Mouse (Mus musculus) neural tube, embryonic 15.5 days (tissue): ENCODE measurements at regions not wholly inside any gene's neighbourhood (a gene's known extent, or its start where the extent isn't known, plus 50 kb on each side); places are given as distances from the start of the nearest gene placed in this dataset.

Experiments
- ATAC-seq: fragments of 200-750 bp; cut with Nextera tagmentation; 2 replicates; pipeline ENCODE4 v1.8.0; 2017; ENCODE audit warnings: mild to moderate bottlenecking, moderate TSS enrichment, moderate library complexity; ENCODE audit not compliant: low FRiP score
- H3K27ac ChIP-seq: fragments of 300-500 bp; sonication (generic); replicated peaks from 2 replicates; pipeline ENCODE4 v1.5.1; 2015; ENCODE audit warnings: mild to moderate bottlenecking, inconsistent platforms
- H3K27me3 ChIP-seq: fragments of 300-500 bp; sonication (generic); replicated peaks from 2 replicates; pipeline ENCODE4 v1.6.1; 2015; ENCODE audit warnings: inconsistent platforms
- H3K36me3 ChIP-seq: fragments of 300-500 bp; sonication (generic); 2 replicates; pipeline ENCODE4 v1.6.1; 2015; ENCODE audit warnings: inconsistent platforms
- H3K4me1 ChIP-seq: fragments of 300-500 bp; sonication (generic); 2 replicates; pipeline ENCODE4 v1.6.1; 2015; ENCODE audit warnings: inconsistent platforms
- H3K4me2 ChIP-seq: fragments of 300-500 bp; sonication (generic); 2 replicates; pipeline ENCODE4 v1.6.1; 2015; ENCODE audit warnings: inconsistent platforms, mild to moderate bottlenecking, moderate library complexity
- H3K4me3 ChIP-seq: fragments of 300-500 bp; sonication (generic); replicated peaks from 2 replicates; pipeline ENCODE4 v1.5.1; 2015; ENCODE audit warnings: mild to moderate bottlenecking, inconsistent platforms
- H3K9ac ChIP-seq: fragments of 300-500 bp; sonication (generic); replicated peaks from 2 replicates; pipeline ENCODE4 v1.6.1; 2015; ENCODE audit warnings: mild to moderate bottlenecking, inconsistent platforms
- H3K9me3 ChIP-seq: fragments of 300-500 bp; sonication (generic); replicated peaks from 2 replicates; pipeline ENCODE4 v1.6.1; 2016; ENCODE audit warnings: inconsistent platforms
- WGBS: fragments of 180-500 bp; shearing (Covaris S2); methylation state at CpG from one replicate; pipeline ENCODE4 v1.1.7; 2015; ENCODE audit warnings: mixed read lengths; 5-methylcytosine and 5-hydroxymethylcytosine counted together

GRCm38 (mm10) chr4:106129327-106129726, 186.7 kb upstream of the Usp24 start:
- Histone ChIP-seq H3K27me3 (no peaks in the 10 kb centered on the region), H3K27ac (no peak overlapping the region), H3K4me1 (no peaks in the 10 kb centered on the region), H3K9me3 (no peaks in the 10 kb centered on the region), H3K9ac (no peak overlapping the region), H3K4me3 (no peak overlapping the region), H3K36me3 (no peaks in the 10 kb centered on the region), H3K4me2 (no peak overlapping the region)
- no peak for ATAC-seq
- 85% methylated on average over 7 of the region's 7 CpGs for WGBS

DNA sequence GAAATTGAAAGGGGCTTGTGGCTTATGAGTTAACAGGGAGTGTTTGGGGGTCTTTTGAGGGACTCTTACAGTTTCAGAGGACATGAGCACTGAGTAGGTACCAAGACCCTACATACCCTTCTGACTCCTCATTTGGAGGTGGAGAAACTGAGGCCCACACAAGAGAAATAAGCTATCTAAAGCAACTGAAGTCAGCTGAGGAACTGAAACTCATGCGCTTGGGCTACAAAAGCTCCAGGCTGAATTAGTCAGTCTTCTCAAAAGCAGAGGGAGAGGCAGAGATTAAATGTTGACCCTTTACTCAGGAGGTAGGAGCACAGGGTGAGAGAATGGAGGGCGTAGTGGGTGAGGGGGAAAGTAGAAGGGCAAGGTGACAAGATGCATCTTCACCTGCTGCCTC, 186.2 kb upstream of the Usp24 start:
- ATAC-seq, result no peak
- 98% methylated on average over 2 of the region's 2 CpGs for WGBS
- no peaks in the 10 kb centered on the region for H3K9me3 ChIP-seq
- H3K4me1 ChIP-seq, result no peaks in the 10 kb centered on the region
- no peaks in the 10 kb centered on the region for H3K36me3 ChIP-seq
- no peak overlapping the region for H3K4me2 ChIP-seq
- H3K27ac ChIP-seq, result no peak overlapping the region
- H3K4me3 ChIP-seq, result no peak overlapping the region
- H3K27me3 ChIP-seq, result no peaks in the 10 kb centered on the region
- H3K9ac ChIP-seq, result no peak overlapping the region

DNA sequence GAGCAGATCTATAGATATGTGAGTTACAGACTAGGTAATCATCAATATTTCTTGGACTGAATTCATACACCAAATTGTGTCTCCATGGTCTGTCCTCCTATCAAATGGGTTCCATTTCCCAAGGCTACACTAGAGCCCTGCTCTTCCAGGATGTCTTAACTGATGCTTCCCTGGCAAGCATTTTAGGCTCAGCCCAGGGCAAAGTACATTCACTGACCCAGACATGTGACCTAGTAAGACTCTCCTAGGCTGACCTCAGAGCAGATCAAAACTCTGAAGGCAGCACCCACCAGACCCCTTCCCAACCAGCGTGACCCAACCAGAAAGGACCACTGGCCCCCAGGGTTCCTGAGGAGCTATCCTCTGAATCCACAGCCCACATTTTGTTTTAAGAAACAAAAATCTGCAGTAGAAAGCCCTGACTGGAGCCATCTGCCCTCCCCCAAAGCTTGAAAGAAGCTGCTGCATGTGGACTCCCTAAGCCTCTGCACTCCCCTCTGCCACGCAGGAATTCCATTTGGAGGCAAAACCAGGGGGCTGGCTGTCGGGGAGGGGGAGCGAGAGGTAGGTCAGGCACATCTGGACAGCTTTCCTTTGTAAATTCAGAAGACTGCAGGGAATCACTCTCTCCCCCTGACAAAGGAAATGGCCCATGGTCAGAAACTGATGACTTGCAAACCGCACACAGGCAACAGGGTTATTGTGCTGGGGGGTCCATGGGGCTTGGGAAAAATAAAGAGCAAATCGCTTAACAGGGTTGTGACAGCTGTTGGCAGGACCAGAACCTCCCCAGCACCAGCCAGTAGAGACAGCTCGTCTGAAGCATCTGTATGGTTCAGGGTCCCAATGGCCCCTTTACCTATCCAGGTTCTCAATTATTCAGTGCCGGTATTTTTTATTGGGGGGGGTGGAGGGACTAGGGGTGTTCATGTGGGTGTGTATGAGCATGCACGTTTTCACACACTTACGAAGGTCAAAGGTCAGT, 182.0 kb upstream of the Usp24 start:
- Histone ChIP-seq H3K27ac (no peak overlapping the region), H3K9me3 (no peaks in the 10 kb centered on the region), H3K9ac (no peak overlapping the region), H3K27me3 (no peaks in the 10 kb centered on the region), H3K4me3 (no peak overlapping the region), H3K36me3 (no peaks in the 10 kb centered on the region), H3K4me1 (no peaks in the 10 kb centered on the region), H3K4me2 (no peak overlapping the region)
- WGBS, result 66% methylated on average over 10 of the region's 10 CpGs
- ATAC-seq, result no peak

- no peaks in the 10 kb centered on the region for H3K9me3 ChIP-seq
- no peaks in the 10 kb centered on the region for H3K36me3 ChIP-seq
- H3K4me1 ChIP-seq, result no peaks in the 10 kb centered on the region
- no peak overlapping the region for H3K27ac ChIP-seq
- no peak overlapping the region for H3K9ac ChIP-seq
- H3K4me2 ChIP-seq, result no peak overlapping the region
- H3K27me3 ChIP-seq, result no peaks in the 10 kb centered on the region
- WGBS, result 83% methylated on average over 4 of the region's 4 CpGs
- no peak for ATAC-seq
- H3K4me3 ChIP-seq, result no peak overlapping the region
Measured at GRCm38 (mm10) chr4:106142741-106143140, 173.3 kb upstream of the Usp24 start.

DNA sequence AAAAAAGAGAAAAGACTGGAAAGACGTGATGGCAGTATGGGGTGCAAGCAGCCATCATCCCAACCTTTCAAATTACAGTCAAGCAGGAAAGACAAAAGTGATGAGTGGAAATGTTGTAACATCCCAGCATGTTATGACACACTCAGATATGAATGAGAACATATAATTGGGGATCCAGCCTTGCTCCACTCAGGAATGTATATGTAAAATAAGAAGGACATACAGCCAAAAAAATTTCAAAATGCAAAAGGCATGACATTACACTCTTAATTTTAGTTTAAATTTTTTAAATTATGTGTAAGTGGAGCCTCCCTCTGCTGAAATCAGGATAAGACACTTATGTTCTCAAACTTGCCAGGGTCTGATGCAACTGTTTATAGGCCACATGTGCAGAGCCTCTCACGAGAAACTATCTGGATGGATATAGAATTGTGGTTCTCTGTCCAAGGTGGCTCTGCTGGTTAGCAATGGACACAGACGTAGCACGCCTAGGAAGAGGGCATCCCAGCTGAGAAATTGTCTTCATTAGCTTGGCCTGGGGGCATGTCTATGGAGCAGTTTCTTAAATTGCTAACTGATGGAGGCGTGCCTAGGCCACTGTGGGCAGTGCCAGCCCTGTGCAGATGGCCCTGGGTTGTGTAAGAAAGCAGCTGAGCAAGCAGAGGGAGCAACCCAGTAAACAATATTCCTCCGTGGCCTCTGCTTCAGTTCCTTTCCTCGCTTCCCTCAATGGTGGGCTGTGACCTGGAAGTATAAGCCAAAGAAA, 171.5 kb upstream of the Usp24 start:
- no peaks in the 10 kb centered on the region for H3K27me3 ChIP-seq
- no peak overlapping the region for H3K9ac ChIP-seq
- no peak for ATAC-seq
- H3K4me3 ChIP-seq, result no peak overlapping the region
- H3K27ac ChIP-seq, result no peak overlapping the region
- H3K9me3 ChIP-seq, result no peaks in the 10 kb centered on the region
- WGBS, result 81% methylated on average over 7 of the region's 7 CpGs
- no peaks in the 10 kb centered on the region for H3K36me3 ChIP-seq
- H3K4me2 ChIP-seq, result no peak overlapping the region
- no peaks in the 10 kb centered on the region for H3K4me1 ChIP-seq

- Histone ChIP-seq H3K9ac (no peak overlapping the region), H3K4me2 (no peak overlapping the region), H3K27ac (no peak overlapping the region), H3K4me1 (0 out of 2 replicates have a peak, but pooled peaks cover 4% of the 10 kb centered on the region), H3K4me3 (no peak overlapping the region), H3K36me3 (no peaks in the 10 kb centered on the region), H3K9me3 (no peaks in the 10 kb centered on the region), H3K27me3 (no peaks in the 10 kb centered on the region)
- WGBS, result 70% methylated on average over 3 of the region's 3 CpGs
- ATAC-seq, result no peak
Measured at GRCm38 (mm10) chr4:106146919-106147460, 169.0 kb upstream of the Usp24 start.

GRCm38 (mm10) chr4:106148866-106149265, 167.1 kb upstream of the Usp24 start:
- no peaks in the 10 kb centered on the region for H3K27me3 ChIP-seq
- 0 out of 2 replicates have a peak, but pooled peaks cover 4% of the 10 kb centered on the region for H3K4me1 ChIP-seq
- H3K4me2 ChIP-seq, result no peak overlapping the region
- H3K9me3 ChIP-seq, result no peaks in the 10 kb centered on the region
- no peaks in the 10 kb centered on the region for H3K36me3 ChIP-seq
- WGBS, result 88% methylated on average over 3 of the region's 3 CpGs
- ATAC-seq, result no peak
- H3K4me3 ChIP-seq, result no peak overlapping the region
- H3K27ac ChIP-seq, result no peak overlapping the region
- H3K9ac ChIP-seq, result no peak overlapping the region

- Histone ChIP-seq H3K9ac (no peak overlapping the region), H3K4me3 (no peak overlapping the region), H3K4me1 (0 out of 2 replicates have a peak, but pooled peaks cover 4% of the 10 kb centered on the region), H3K4me2 (no peak overlapping the region), H3K27me3 (no peaks in the 10 kb centered on the region), H3K9me3 (no peaks in the 10 kb centered on the region), H3K36me3 (no peaks in the 10 kb centered on the region), H3K27ac (no peak overlapping the region)
- 85% methylated on average over 7 of the region's 7 CpGs for WGBS
- no peak for ATAC-seq
Measured at GRCm38 (mm10) chr4:106149471-106150048, 166.5 kb upstream of the Usp24 start.

DNA sequence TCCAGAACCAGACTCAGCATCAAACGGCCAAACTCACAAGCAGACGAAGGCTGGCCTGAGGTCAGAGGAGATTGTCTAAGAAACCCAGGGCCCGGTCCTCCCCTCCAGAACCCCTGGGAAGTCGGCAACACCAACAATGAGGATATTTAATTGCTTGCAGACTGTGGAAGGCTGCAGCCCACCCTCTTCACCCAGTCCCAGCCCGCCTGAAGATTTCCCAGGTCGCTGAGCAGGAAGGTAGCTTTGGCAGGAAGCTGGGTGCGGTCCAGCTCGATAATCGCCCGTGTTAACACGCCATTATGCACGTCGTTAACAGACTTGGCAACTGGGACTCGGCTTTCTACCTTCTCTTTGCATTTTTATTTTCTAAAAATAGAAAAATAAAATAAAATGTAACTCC, 165.2 kb upstream of the Usp24 start:
- no peaks in the 10 kb centered on the region for H3K36me3 ChIP-seq
- H3K9me3 ChIP-seq, result no peaks in the 10 kb centered on the region
- H3K27ac ChIP-seq, result no peak overlapping the region
- no peak overlapping the region for H3K9ac ChIP-seq
- 65% methylated on average over 14 of the region's 14 CpGs for WGBS
- no peaks in the 10 kb centered on the region for H3K27me3 ChIP-seq
- no peak overlapping the region for H3K4me2 ChIP-seq
- H3K4me1 ChIP-seq, result 0 out of 2 replicates have a peak, but pooled peaks cover 4% of the 10 kb centered on the region
- H3K4me3 ChIP-seq, result no peak overlapping the region
- no peak for ATAC-seq

GRCm38 (mm10) chr4:106157451-106158179, 158.4 kb upstream of the Usp24 start:
- WGBS, result 87% methylated on average over 9 of the region's 9 CpGs
- no peaks in the 10 kb centered on the region for H3K9me3 ChIP-seq
- no peaks in the 10 kb centered on the region for H3K36me3 ChIP-seq
- H3K4me3 ChIP-seq, result no peak overlapping the region
- ATAC-seq, result no peak
- no peak overlapping the region for H3K9ac ChIP-seq
- no peak overlapping the region for H3K4me2 ChIP-seq
- H3K27ac ChIP-seq, result no peak overlapping the region
- no peaks in the 10 kb centered on the region for H3K4me1 ChIP-seq
- H3K27me3 ChIP-seq, result no peaks in the 10 kb centered on the region

GRCm38 (mm10) chr4:106161592-106161991, 154.4 kb upstream of the Usp24 start:
- no peak overlapping the region for H3K4me2 ChIP-seq
- H3K9ac ChIP-seq, result no peak overlapping the region
- no peak for ATAC-seq
- H3K4me1 ChIP-seq, result no peaks in the 10 kb centered on the region
- H3K36me3 ChIP-seq, result no peaks in the 10 kb centered on the region
- no peak overlapping the region for H3K27ac ChIP-seq
- WGBS, result 60% methylated on average over 2 of the region's 2 CpGs
- H3K9me3 ChIP-seq, result no peaks in the 10 kb centered on the region
- H3K27me3 ChIP-seq, result no peaks in the 10 kb centered on the region
- H3K4me3 ChIP-seq, result no peak overlapping the region
